Mouse (Mus musculus) megakaryocyte, embryonic 14.5 days (primary cell): ENCODE results near the gene Opcml.

Source experiments
- FLI1 ChIP-seq: IDR thresholded peaks from 2 replicates; pipeline ENCODE4 v1.6.1; 2012; ENCODE audit warnings: low read length, inconsistent platforms, mixed read lengths
- GATA1 ChIP-seq: IDR thresholded peaks from 3 replicates; pipeline ENCODE4 v1.6.1; 2012; ENCODE audit warnings: mixed read lengths, low read length, inconsistent platforms, borderline replicate concordance

- no peak for TF ChIP-seq GATA1
- TF ChIP-seq FLI1: no peak
Observed at GRCm38 (mm10) chr9:28535006-28535405, 744.4 kb downstream of the Opcml start.
